Mouse (Mus musculus): ENCODE results near the gene Col27a1. TPM values are rescaled to one million over a fixed set of nuclear protein-coding genes. Genes with fewer than 3 reads are reported as not detected.

Col27a1 gene
- total and polyA plus RNA-seq, 3 experiments, result not detected

- Histone ChIP-seq H3K4me1 (ENCODE audit: control insufficient read depth in 1 of 2, insufficient read depth in 2 of 2, low read length in 2 of 2) (no peaks in the 10 kb centered on the region), H3K9me3 (replicated peaks; ENCODE audit: insufficient read depth, low read length) (no peaks in the 10 kb centered on the region), H3K36me3 (ENCODE audit: control insufficient read depth in 1 of 2, insufficient read depth in 2 of 2, low read length in 2 of 2) (no peaks in the 10 kb centered on the region), H3K4me3 (ENCODE audit: control insufficient read depth in 1 of 2, insufficient read depth in 1 of 2, low read depth in 2 of 2, low read length in 2 of 2) (no peak overlapping the region), H3K9ac (ENCODE audit: control insufficient read depth, low read depth, low read length, poor library complexity, severe bottlenecking) (no peak overlapping the region), H3K79me2 (ENCODE audit: control insufficient read depth, insufficient read depth, low read length, poor library complexity) (no peaks in the 10 kb centered on the region), H3K27me3 (ENCODE audit: control insufficient read depth in 1 of 2, insufficient read depth in 2 of 2, low read length in 2 of 2) (no peaks in the 10 kb centered on the region), H3K27ac (ENCODE audit: control insufficient read depth, low read depth, low read length) (no peak overlapping the region)
- no peak for DNase-seq (ENCODE audit: low read depth, low spot score)
- no peak for TF ChIP-seq MYC (IDR thresholded peaks at IDR 0.05; ENCODE audit: low read depth, low read length)
- no peak for TF ChIP-seq EP300 (IDR thresholded peaks at IDR 0.05; ENCODE audit: low read depth in 1 of 2, low read length in 2 of 2)
- TF ChIP-seq JUND (IDR thresholded peaks at IDR 0.05; ENCODE audit: low read depth, low read length), result no peak
- TF ChIP-seq MEF2A (IDR thresholded peaks at IDR 0.05; ENCODE audit: extremely low read depth, insufficient replicate concordance, low read depth, low read length, poor library complexity, severe bottlenecking), result no peak
- no peak for TF ChIP-seq MXI1 (IDR thresholded peaks at IDR 0.05; ENCODE audit: low read depth, low read length)
- TF ChIP-seq ELF1 (IDR thresholded peaks at IDR 0.05; ENCODE audit: low read depth, low read length), result no peak
- no peak for TF ChIP-seq GABPA (IDR thresholded peaks at IDR 0.05; ENCODE audit: low read depth, low read length)
- TF ChIP-seq MAX (IDR thresholded peaks at IDR 0.05; ENCODE audit: low read length), result no peak
- no peak for TF ChIP-seq MYB (IDR thresholded peaks at IDR 0.05; ENCODE audit: low read depth, low read length)
These were observed 32.2 kb upstream of the Col27a1 start for GRCm38 (mm10) chr4:63181556-63181955.

GRCm38 (mm10) chr4:63186281-63186870, 27.4 kb upstream of the Col27a1 start:
- no peaks in the 10 kb centered on the region for H3K9me3 ChIP-seq (replicated peaks; ENCODE audit: insufficient read depth, low read length)
- no peaks in the 10 kb centered on the region for H3K79me2 ChIP-seq (ENCODE audit: control insufficient read depth, insufficient read depth, low read length, poor library complexity)
- H3K9ac ChIP-seq (ENCODE audit: control insufficient read depth, low read depth, low read length, poor library complexity, severe bottlenecking), result no peak overlapping the region
- H3K4me3 ChIP-seq (ENCODE audit: control insufficient read depth in 1 of 2, insufficient read depth in 1 of 2, low read depth in 2 of 2, low read length in 2 of 2), result no peak overlapping the region
- no peak for DNase-seq (ENCODE audit: low read depth, low spot score)
- TF ChIP-seq E2F4 (IDR thresholded peaks at IDR 0.05; ENCODE audit: borderline replicate concordance, low read depth, low read length), result no peak
- no peak for TF ChIP-seq TAL1 (IDR thresholded peaks at IDR 0.05; ENCODE audit: low read length)
- TF ChIP-seq MAX (IDR thresholded peaks at IDR 0.05; ENCODE audit: low read length), result no peak
- TF ChIP-seq USF1 (IDR thresholded peaks at IDR 0.05; ENCODE audit: low read depth, low read length), result no peak
- TF ChIP-seq POLR2A (IDR thresholded peaks at IDR 0.05; ENCODE audit: control insufficient read depth in 1 of 2, insufficient read depth in 1 of 2, low read depth in 1 of 2, low read length in 2 of 2, poor library complexity in 1 of 2), result no peak
- no peaks in the 10 kb centered on the region for H3K27me3 ChIP-seq (ENCODE audit: control insufficient read depth in 1 of 2, insufficient read depth in 2 of 2, low read length in 2 of 2)
- H3K27ac ChIP-seq (ENCODE audit: control insufficient read depth, low read depth, low read length), result no peak overlapping the region
- no peaks in the 10 kb centered on the region for H3K4me1 ChIP-seq (ENCODE audit: control insufficient read depth in 1 of 2, insufficient read depth in 2 of 2, low read length in 2 of 2)
- no peaks in the 10 kb centered on the region for H3K36me3 ChIP-seq (ENCODE audit: control insufficient read depth in 1 of 2, insufficient read depth in 2 of 2, low read length in 2 of 2)

- Histone ChIP-seq H3K36me3 (ENCODE audit: control insufficient read depth in 1 of 2, insufficient read depth in 2 of 2, low read length in 2 of 2) (no peaks in the 10 kb centered on the region), H3K4me3 (ENCODE audit: control insufficient read depth in 1 of 2, insufficient read depth in 1 of 2, low read depth in 2 of 2, low read length in 2 of 2) (no peak overlapping the region), H3K27ac (ENCODE audit: control insufficient read depth, low read depth, low read length) (no peak overlapping the region), H3K9ac (ENCODE audit: control insufficient read depth, low read depth, low read length, poor library complexity, severe bottlenecking) (no peak overlapping the region), H3K9me3 (replicated peaks; ENCODE audit: insufficient read depth, low read length) (no peaks in the 10 kb centered on the region), H3K4me1 (ENCODE audit: control insufficient read depth in 1 of 2, insufficient read depth in 2 of 2, low read length in 2 of 2) (no peaks in the 10 kb centered on the region), H3K79me2 (ENCODE audit: control insufficient read depth, insufficient read depth, low read length, poor library complexity) (no peaks in the 10 kb centered on the region), H3K27me3 (ENCODE audit: control insufficient read depth in 1 of 2, insufficient read depth in 2 of 2, low read length in 2 of 2) (no peaks in the 10 kb centered on the region)
- TF ChIP-seq ZC3H11A (IDR thresholded peaks at IDR 0.05; ENCODE audit: low read depth, low read length) (no peak), NELFE (IDR thresholded peaks at IDR 0.05; ENCODE audit: low read depth, low read length) (no peak), MYC (IDR thresholded peaks at IDR 0.05; ENCODE audit: low read depth, low read length) (no peak), HCFC1 (IDR thresholded peaks at IDR 0.05; ENCODE audit: low read depth, low read length) (no peak), EP300 (IDR thresholded peaks at IDR 0.05; ENCODE audit: low read depth in 1 of 2, low read length in 2 of 2) (no peak), SIN3A (IDR thresholded peaks at IDR 0.05; ENCODE audit: low read length) (no peak), CTCF (IDR thresholded peaks at IDR 0.05 in 2 of 3, conservative IDR thresholded peaks at IDR 0.05 in 1 of 3; ENCODE audit: control insufficient read depth in 1 of 3, insufficient read depth in 1 of 3, low read depth in 2 of 3, low read length in 3 of 3, poor library complexity in 1 of 3, severe bottlenecking in 1 of 3) (no peak), TCF12 (IDR thresholded peaks at IDR 0.05; ENCODE audit: low read depth, low read length) (no peak), JUND (IDR thresholded peaks at IDR 0.05; ENCODE audit: low read depth, low read length) (no peak), CHD2 (IDR thresholded peaks at IDR 0.05; ENCODE audit: low read length) (no peak), MAX (IDR thresholded peaks at IDR 0.05; ENCODE audit: low read length) (no peak), ELF1 (IDR thresholded peaks at IDR 0.05; ENCODE audit: low read depth, low read length) (no peak), RCOR1 (IDR thresholded peaks at IDR 0.05; ENCODE audit: low read depth, low read length) (no peak), ZMIZ1 (IDR thresholded peaks at IDR 0.05; ENCODE audit: low read depth, low read length) (no peak), SMC3 (IDR thresholded peaks at IDR 0.05; ENCODE audit: low read depth, low read length) (no peak), USF2 (IDR thresholded peaks at IDR 0.05; ENCODE audit: borderline replicate concordance in 1 of 2, insufficient read depth in 1 of 2, low read depth in 1 of 2, low read length in 2 of 2) (no peak), TAL1 (IDR thresholded peaks at IDR 0.05; ENCODE audit: low read length) (no peak), MAFK (IDR thresholded peaks at IDR 0.05; ENCODE audit: borderline replicate concordance, low read depth, low read length) (no peak)
- no peak for DNase-seq (ENCODE audit: low read depth, low spot score)
These were observed 22.2 kb upstream of the Col27a1 start for GRCm38 (mm10) chr4:63191641-63192040.
